Mouse (Mus musculus) embryonic facial prominence, embryonic 15.5 days (tissue): ENCODE results near the gene Tor1aip1. TPM values are rescaled to one million over a fixed set of nuclear protein-coding genes. Genes with fewer than 3 reads are reported as not detected.
"Not testable (repeated sequence)": the region's sequence is repeated elsewhere in the genome, so short reads cannot be mapped to it uniquely, and the experiment has no call there.

Source experiments
- ATAC-seq: fragments of 200-750 bp; cut with Nextera tagmentation; 2 replicates; pipeline ENCODE4 v1.8.0; 2017; ENCODE audit warnings: low read depth, moderate TSS enrichment; ENCODE audit not compliant: insufficient number of reproducible peaks, low FRiP score, low TSS enrichment
- H3K27ac ChIP-seq: fragments of 300-500 bp; sonication (generic); replicated peaks from 2 replicates; pipeline ENCODE4 v1.5.1; 2015; ENCODE audit warnings: mild to moderate bottlenecking, inconsistent platforms
- H3K27me3 ChIP-seq: fragments of 300-500 bp; sonication (generic); 2 replicates; pipeline ENCODE4 v1.6.1; 2015; ENCODE audit warnings: inconsistent platforms
- H3K36me3 ChIP-seq: fragments of 300-500 bp; sonication (generic); 2 replicates; pipeline ENCODE4 v1.6.1; 2015; ENCODE audit warnings: mild to moderate bottlenecking, inconsistent platforms
- H3K4me1 ChIP-seq: fragments of 300-500 bp; sonication (generic); 2 replicates; pipeline ENCODE4 v1.6.1; 2015; ENCODE audit warnings: inconsistent platforms
- H3K4me2 ChIP-seq: fragments of 300-500 bp; sonication (generic); replicated peaks from 2 replicates; pipeline ENCODE4 v1.6.1; 2015; ENCODE audit warnings: mild to moderate bottlenecking, inconsistent platforms
- H3K4me3 ChIP-seq: fragments of 300-500 bp; sonication (generic); replicated peaks from 2 replicates; pipeline ENCODE4 v1.5.1; 2015; ENCODE audit warnings: mild to moderate bottlenecking, inconsistent platforms
- H3K9ac ChIP-seq: fragments of 300-500 bp; sonication (generic); 2 replicates; pipeline ENCODE4 v1.6.1; 2015; ENCODE audit warnings: inconsistent platforms
- H3K9me3 ChIP-seq: fragments of 300-500 bp; sonication (generic); replicated peaks from 2 replicates; pipeline ENCODE4 v1.6.1; 2016; ENCODE audit warnings: inconsistent platforms
- WGBS: fragments of 180-500 bp; shearing (Covaris S2); methylation state at CpG from one replicate; pipeline ENCODE4 v1.1.7; 2015; 5-methylcytosine and 5-hydroxymethylcytosine counted together
- polyA plus RNA-seq: library from polyadenylated mRNA; unstranded; fragments of >200 nt; fragmentation: Nextera tagmentation; extraction: Ambion mirVana; gene quantifications from 2 replicates; pipeline ENCODE4 v1.2.1, GENCODE M21; 2015

Tor1aip1 gene
- polyA plus RNA-seq, 1 experiment from 2014 or later = 45.1 TPM

DNA sequence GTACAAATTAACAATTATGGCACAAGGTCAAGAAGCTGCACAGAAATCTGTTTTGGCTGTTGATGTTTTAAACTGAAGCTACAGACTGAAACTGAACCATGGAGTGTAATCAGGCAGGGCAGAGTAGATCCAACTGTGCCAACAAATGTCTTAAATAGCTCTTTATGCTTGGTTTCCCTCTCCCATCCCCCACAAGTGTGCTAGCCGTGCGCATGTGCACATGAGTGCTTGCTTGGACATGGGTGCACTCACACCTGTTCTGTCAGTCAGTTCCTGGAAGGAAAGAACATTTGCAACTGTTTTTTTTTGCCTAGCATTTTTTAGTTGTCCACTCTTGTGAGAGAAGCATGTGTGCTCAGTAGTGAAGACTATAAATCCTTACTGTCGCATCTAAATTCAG, 10.4 kb upstream of the Tor1aip1 start:
- peaks cover 59% of the 10 kb centered on the region for H3K36me3 ChIP-seq
- H3K4me3 ChIP-seq = no peak overlapping the region
- 0 out of 2 replicates have a peak overlapping the region, but pooled peaks have one; percentile 44 for H3K27ac ChIP-seq
- ATAC-seq = no peak
- H3K4me1 ChIP-seq = peaks cover 20% of the 10 kb centered on the region
- no peaks in the 10 kb centered on the region for H3K27me3 ChIP-seq
- WGBS = 74% methylated on average over 3 of the region's 3 CpGs
- H3K4me2 ChIP-seq = no peak overlapping the region
- H3K9me3 ChIP-seq = no peaks in the 10 kb centered on the region
- no peak overlapping the region for H3K9ac ChIP-seq

DNA sequence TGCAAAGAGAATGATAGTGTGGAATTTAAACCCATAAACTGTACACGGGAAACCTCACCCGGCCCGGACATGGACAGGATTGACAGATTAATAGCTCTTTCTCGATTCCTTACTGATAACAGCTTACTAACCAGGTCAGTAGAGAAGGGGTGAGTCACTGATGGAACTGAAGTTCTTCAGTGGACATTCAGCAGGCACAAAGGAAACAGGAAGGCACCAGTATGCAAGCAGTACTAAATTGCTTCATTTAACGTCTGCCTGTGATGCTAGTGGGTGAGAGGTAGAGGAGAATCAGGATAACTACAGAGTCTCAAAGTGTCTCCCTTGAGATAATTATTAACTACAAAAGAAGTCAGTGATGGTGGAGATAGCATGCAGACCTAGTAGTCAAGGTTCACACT, 7.9 kb upstream of the Tor1aip1 start:
- Histone ChIP-seq H3K4me3 (no peak overlapping the region), H3K36me3 (peaks cover 37% of the 10 kb centered on the region; the same call in 1 of the 2 replicates), H3K4me2 (no peak overlapping the region), H3K27ac (no peak overlapping the region), H3K4me1 (peaks cover 23% of the 10 kb centered on the region), H3K9ac (no peak overlapping the region), H3K27me3 (no peaks in the 10 kb centered on the region), H3K9me3 (no peaks in the 10 kb centered on the region)
- ATAC-seq = no peak
- WGBS = 82% methylated on average over 5 of the region's 5 CpGs

- H3K9me3 ChIP-seq = no peaks in the 10 kb centered on the region
- no peak overlapping the region for H3K27ac ChIP-seq
- H3K4me1 ChIP-seq = peaks cover 23% of the 10 kb centered on the region
- WGBS = 11% methylated on average over 4 of the region's 4 CpGs
- no peaks in the 10 kb centered on the region for H3K27me3 ChIP-seq
- no peak overlapping the region for H3K4me2 ChIP-seq
- H3K4me3 ChIP-seq = no peak overlapping the region
- H3K9ac ChIP-seq = no peak overlapping the region
- H3K36me3 ChIP-seq = peaks cover 27% of the 10 kb centered on the region; the same call in 1 of the 2 replicates
- peak; percentile 64; the same call in 1 of the 2 replicates for ATAC-seq
Measured at GRCm38 (mm10) chr1:156043027-156043426, 6.7 kb upstream of the Tor1aip1 start.

DNA sequence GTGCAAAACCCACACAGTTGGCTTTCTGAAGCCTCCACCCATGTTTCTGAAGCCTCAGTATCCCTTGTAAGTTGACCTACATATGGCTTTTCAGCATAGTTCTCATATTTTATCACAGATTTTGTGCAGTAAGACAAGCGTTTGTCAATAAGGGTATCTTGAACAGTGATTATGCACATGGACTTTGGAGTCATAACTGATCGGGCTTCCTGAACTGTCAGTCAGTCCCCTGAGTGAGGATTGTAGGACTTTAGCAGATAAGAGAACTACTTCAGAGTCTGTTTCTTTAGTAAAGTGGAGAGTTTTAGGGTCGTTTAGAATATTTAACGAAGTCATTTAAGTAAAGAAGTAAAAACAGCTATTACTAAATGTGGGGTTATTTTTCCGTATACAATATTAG, 6.2 kb upstream of the Tor1aip1 start:
- Histone ChIP-seq H3K9me3 (no peaks in the 10 kb centered on the region), H3K4me2 (peak overlapping the region; percentile 63), H3K27me3 (no peaks in the 10 kb centered on the region), H3K4me3 (peak overlapping the region; percentile 61), H3K36me3 (0 out of 2 replicates have a peak, but pooled peaks cover 24% of the 10 kb centered on the region), H3K27ac (no peak overlapping the region), H3K4me1 (peaks cover 23% of the 10 kb centered on the region), H3K9ac (no peak overlapping the region)
- 77% methylated on average over 5 of the region's 5 CpGs for WGBS
- ATAC-seq = no peak

DNA sequence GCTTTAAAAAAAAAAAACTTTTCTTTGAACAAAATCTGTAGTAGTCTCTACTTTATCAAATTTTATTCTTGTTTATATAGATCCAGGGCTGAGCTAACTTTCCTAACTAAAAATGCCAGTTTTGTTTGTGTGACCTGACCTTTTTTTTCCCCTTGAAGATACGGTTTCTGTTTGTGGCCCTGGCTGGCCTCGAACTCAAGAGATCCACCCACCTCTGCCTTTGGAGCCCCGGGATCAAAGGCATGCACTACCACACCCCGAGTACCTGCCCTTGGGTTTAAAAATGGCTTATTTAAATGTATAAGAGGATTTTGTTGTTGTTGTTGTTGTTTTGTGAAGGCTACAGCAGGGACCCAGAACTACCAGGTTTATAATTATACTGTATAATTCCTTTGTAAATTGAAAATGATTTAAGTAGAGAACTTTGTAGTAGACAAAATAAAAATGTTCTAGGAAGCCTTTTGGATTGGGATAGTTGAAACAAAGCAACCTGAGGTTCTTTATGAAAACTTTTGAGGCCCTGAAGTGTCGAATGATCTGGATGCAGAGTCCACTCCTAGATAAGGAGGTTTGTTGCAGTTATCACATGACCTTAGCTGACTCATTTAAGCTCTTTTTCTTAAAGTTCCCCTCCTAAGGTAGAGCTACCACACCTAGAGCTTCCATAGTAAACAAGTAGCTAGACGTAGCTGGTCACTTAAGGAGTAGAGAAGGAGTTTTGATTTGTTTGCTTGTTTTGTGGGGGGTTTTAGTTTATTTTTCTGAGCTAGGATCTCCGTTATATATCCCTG, 5.4 kb upstream of the Tor1aip1 start:
- H3K4me1 ChIP-seq = peaks cover 25% of the 10 kb centered on the region
- H3K9me3 ChIP-seq = no peaks in the 10 kb centered on the region
- 0 out of 2 replicates have a peak, but pooled peaks cover 19% of the 10 kb centered on the region for H3K36me3 ChIP-seq
- 32% methylated on average over 7 of the region's 7 CpGs for WGBS
- no peak for ATAC-seq
- H3K9ac ChIP-seq = 0 out of 2 replicates have a peak overlapping the region, but pooled peaks have one; percentile 21
- H3K4me2 ChIP-seq = peak overlapping the region; percentile 63
- no peak overlapping the region for H3K27ac ChIP-seq
- H3K27me3 ChIP-seq = no peaks in the 10 kb centered on the region
- peak overlapping the region; percentile 61 for H3K4me3 ChIP-seq

- H3K9me3 ChIP-seq = no peaks in the 10 kb centered on the region
- H3K9ac ChIP-seq = peak overlapping the region; percentile 48
- 0 out of 2 replicates have a peak, but pooled peaks cover 14% of the 10 kb centered on the region for H3K36me3 ChIP-seq
- ATAC-seq = peak; percentile 89
- peak overlapping the region; percentile 61 for H3K4me3 ChIP-seq
- H3K27me3 ChIP-seq = no peaks in the 10 kb centered on the region
- H3K4me2 ChIP-seq = peak overlapping the region; percentile 63
- 0 out of 2 replicates have a peak overlapping the region, but pooled peaks have one; percentile 60 for H3K27ac ChIP-seq
- WGBS = 1% methylated on average over 22 of the region's 22 CpGs
- H3K4me1 ChIP-seq = peaks cover 22% of the 10 kb centered on the region
Measured at GRCm38 (mm10) chr1:156040731-156041401, 4.6 kb upstream of the Tor1aip1 start.

GRCm38 (mm10) chr1:156039989-156040388, 3.7 kb upstream of the Tor1aip1 start:
- not testable (repeated sequence) for H3K27ac ChIP-seq, H3K9me3 ChIP-seq, ATAC-seq, H3K4me2 ChIP-seq, H3K27me3 ChIP-seq, H3K4me3 ChIP-seq, H3K9ac ChIP-seq
- Histone ChIP-seq H3K4me1 (peaks cover 17% of the 10 kb centered on the region), H3K36me3 (0 out of 2 replicates have a peak, but pooled peaks cover 10% of the 10 kb centered on the region)
- WGBS = 71% methylated on average over 7 of the region's 7 CpGs

DNA sequence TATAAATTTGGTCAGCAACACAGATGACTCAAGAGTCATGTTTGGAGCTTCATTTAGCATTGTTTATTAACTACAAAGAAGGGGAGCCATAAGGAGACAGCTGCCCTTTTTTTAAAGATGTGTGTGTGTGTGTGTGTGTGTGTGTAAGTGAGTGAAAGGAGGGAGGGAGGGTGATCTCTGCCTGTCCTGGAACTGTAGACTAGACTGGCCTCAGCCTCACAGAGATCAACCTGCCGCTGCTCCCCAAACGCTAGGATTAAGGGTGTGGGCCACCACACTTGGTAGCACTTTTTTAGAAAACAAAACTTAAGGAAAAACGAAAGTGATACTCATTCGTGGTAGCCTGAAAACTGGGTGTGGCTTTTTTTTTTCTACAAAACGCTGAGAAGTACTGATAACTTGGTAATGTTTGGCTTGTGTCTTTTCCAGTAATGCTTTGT, 884 bp upstream of the Tor1aip1 start:
- no peak for ATAC-seq
- Histone ChIP-seq H3K9me3 (no peaks in the 10 kb centered on the region), H3K27ac (peak overlapping the region; percentile 55), H3K36me3 (peaks cover 18% of the 10 kb centered on the region), H3K27me3 (no peaks in the 10 kb centered on the region), H3K4me2 (peak overlapping the region; percentile 39), H3K4me3 (peak overlapping the region; percentile 20; the same call in 1 of the 2 replicates), H3K9ac (no peak overlapping the region), H3K4me1 (peaks cover 19% of the 10 kb centered on the region)
- 42% methylated on average over 5 of the region's 5 CpGs for WGBS

DNA sequence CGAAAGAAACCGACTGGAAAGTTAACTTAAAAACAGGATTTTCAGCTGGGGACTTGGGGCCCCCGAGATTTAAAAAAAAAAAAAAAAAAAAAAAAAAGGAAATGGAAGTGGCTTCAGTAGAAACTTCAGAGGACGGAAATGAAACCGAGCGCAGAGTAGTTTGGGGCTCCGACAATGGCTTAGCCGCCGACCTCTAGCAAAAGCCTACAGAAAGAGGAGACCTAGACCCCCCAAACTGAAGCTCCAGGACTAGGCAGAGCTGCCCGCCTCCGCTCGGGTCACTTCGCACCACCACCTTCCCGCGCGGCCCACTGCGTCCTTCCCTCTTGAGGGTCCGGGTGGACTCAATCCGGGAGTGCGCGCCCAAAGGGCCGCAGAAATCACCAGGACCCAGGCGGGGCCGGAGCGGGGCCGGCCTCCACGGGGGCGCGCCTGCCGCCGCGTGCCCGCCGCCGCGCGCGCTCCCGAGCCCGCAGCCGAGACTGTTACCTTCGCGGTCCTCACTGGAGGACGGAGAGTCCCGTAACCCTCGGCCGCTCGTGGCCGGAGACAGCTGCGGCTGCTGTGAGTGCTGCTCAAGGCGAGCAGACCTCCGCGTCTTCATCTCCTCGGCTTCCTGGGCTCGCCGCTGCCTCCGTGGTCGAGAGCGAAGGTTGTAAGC, 881 bp downstream of the Tor1aip1 start, which contains the start of gene Tor1aip2:
Gene Tor1aip2 (plus strand): TSS at position 135 of the 661 bp plus-strand sequence.
- peak within 1 kb of the TSS; percentile 60 for H3K4me2 ChIP-seq
- no peaks in the 10 kb centered on the region for H3K9me3 ChIP-seq
- peak; percentile 86 for ATAC-seq
- peak within 1 kb of the TSS; percentile 88 for H3K4me3 ChIP-seq
- peaks cover 13% of the 10 kb centered on the region for H3K4me1 ChIP-seq
- peak within 1 kb of the TSS; percentile 94 for H3K9ac ChIP-seq
- peaks cover 32% of the 10 kb centered on the region for H3K36me3 ChIP-seq
- no peaks in the 10 kb centered on the region for H3K27me3 ChIP-seq
- under 1% methylated on average over 59 of the region's 59 CpGs for WGBS
- peak within 1 kb of the TSS; percentile 100 for H3K27ac ChIP-seq

DNA sequence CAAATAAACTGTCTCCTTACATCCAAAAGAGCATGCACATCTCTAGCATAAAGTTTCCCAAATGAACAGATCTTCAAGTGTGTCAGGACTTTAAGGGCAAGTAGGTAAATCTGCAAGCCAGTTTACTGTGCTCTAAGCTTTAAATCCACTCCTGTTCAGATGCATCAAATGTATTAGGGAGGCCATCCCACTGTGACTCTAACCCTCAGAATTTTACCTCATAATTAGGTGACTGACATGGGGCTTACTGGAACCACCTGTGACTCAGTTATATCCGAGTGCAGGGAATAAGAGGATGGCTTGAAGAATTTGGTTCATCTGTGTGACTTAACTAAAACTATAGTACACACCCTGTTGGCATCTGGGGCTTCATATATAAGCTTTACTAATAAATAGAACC, 1.6 kb downstream of the Tor1aip1 start:
- WGBS = 13% methylated on average over 1 of the region's 1 CpGs
- H3K27ac ChIP-seq = peak overlapping the region; percentile 100

GRCm38 (mm10) chr1:156033921-156034320, 2.4 kb downstream of the Tor1aip1 start:
- Histone ChIP-seq H3K4me1 (peaks cover 11% of the 10 kb centered on the region), H3K36me3 (peaks cover 39% of the 10 kb centered on the region), H3K9me3 (no peaks in the 10 kb centered on the region), H3K27me3 (no peaks in the 10 kb centered on the region), H3K27ac (no peak overlapping the region), H3K9ac (no peak overlapping the region), H3K4me2 (no peak overlapping the region), H3K4me3 (no peak overlapping the region)
- WGBS = 94% methylated on average over 7 of the region's 7 CpGs
- no peak for ATAC-seq

More for the DNA sequence above, 1.6 kb downstream of the Tor1aip1 start:
- peak overlapping the region; percentile 90 for H3K9ac ChIP-seq
- peaks cover 11% of the 10 kb centered on the region for H3K4me1 ChIP-seq
- peaks cover 33% of the 10 kb centered on the region for H3K36me3 ChIP-seq
- no peaks in the 10 kb centered on the region for H3K9me3 ChIP-seq
- peak overlapping the region; percentile 88 for H3K4me3 ChIP-seq
- ATAC-seq = no peak
- H3K27me3 ChIP-seq = no peaks in the 10 kb centered on the region
- peak overlapping the region; percentile 60 for H3K4me2 ChIP-seq
